ENCODE assay signal across 8 mouse cellular contexts in genomic region chr6:88723806-88724312, GRCm38 (mm10). TPM values are rescaled to one million over a fixed set of nuclear protein-coding genes. Genes with fewer than 3 reads are reported as not detected.
DNase-seq lines count a peak whose midpoint lies in the region; ATAC-seq and TF ChIP-seq lines count a peak whose summit lies in the region.

No protein-coding gene starts in this region.

- 36% methylated on average over 14 of the region's 14 CpGs for WGBS in heart, adult 2 months
- WGBS in forebrain, embryonic 10.5 days, result 41% methylated on average over 14 of the region's 14 CpGs
- 24% methylated on average over 14 of the region's 14 CpGs for WGBS in liver, embryonic 13.5 days (ENCODE audit: insufficient replicate concordance)

- H3K27ac ChIP-seq in heart, adult 2 months, result peak overlapping the region; percentile 98
- H3K27ac ChIP-seq in forebrain, embryonic 10.5 days, result peak overlapping the region; percentile 82
- H3K27ac ChIP-seq in liver, embryonic 13.5 days, result peak overlapping the region; percentile 98

- peaks cover 14% of the 10 kb centered on the region for H3K4me1 ChIP-seq in heart, adult 2 months (ENCODE audit: control insufficient read depth, insufficient read depth, low read length)
- peaks cover 47% of the 10 kb centered on the region for H3K4me1 ChIP-seq in forebrain, embryonic 10.5 days
- peaks cover 58% of the 10 kb centered on the region for H3K4me1 ChIP-seq in liver, embryonic 13.5 days (replicated peaks)

- ATAC-seq in liver, embryonic 13.5 days (ENCODE audit: low read depth), result peak; percentile 55

- peak overlapping the region; percentile 74 for H3K4me2 ChIP-seq in liver, embryonic 13.5 days

- TF ChIP-seq POLR2A in heart, adult 2 months (IDR thresholded peaks at IDR 0.05; ENCODE audit: insufficient read depth, low read depth, low read length), result no peak

- no peaks in the 10 kb centered on the region for H3K9me3 ChIP-seq in forebrain, embryonic 10.5 days
- no peaks in the 10 kb centered on the region for H3K9me3 ChIP-seq in liver, embryonic 13.5 days (replicated peaks)

- peak overlapping the region; percentile 98 for H3K9ac ChIP-seq in heart, adult 2 months (ENCODE audit: low read depth, low read length)
- peak overlapping the region; percentile 96 for H3K9ac ChIP-seq in liver, embryonic 13.5 days

- no peak for TF ChIP-seq CTCF in heart, adult 2 months (IDR thresholded peaks at IDR 0.05)

- H3K4me3 ChIP-seq in heart, adult 2 months, result peak overlapping the region; percentile 85
- peak overlapping the region; percentile 82 for H3K4me3 ChIP-seq in forebrain, embryonic 10.5 days
- peak overlapping the region; percentile 88 for H3K4me3 ChIP-seq in liver, embryonic 13.5 days (replicated peaks)

- peaks cover 7% of the 10 kb centered on the region for H3K36me3 ChIP-seq in heart, adult 2 months (ENCODE audit: control insufficient read depth, insufficient read depth, low read length)
- no peaks in the 10 kb centered on the region for H3K36me3 ChIP-seq in forebrain, embryonic 10.5 days (replicated peaks)
- peaks cover 29% of the 10 kb centered on the region for H3K36me3 ChIP-seq in liver, embryonic 13.5 days

- no peak for DNase-seq in heart, adult 2 months
- no peak for DNase-seq in heart, postnatal 36 days
- peak; percentile 79 for DNase-seq in A20 (ENCODE audit: low read depth, low spot score)
- DNase-seq in forebrain, embryonic 10.5 days (ENCODE audit: extremely low spot score, low spot score), result peak; percentile 38
- no peak for DNase-seq in liver, embryonic 13.5 days
- no peak for DNase-seq in MN1 (ENCODE audit: low spot score)
- no peak for DNase-seq in ovary, postnatal 14 days (ENCODE audit: low spot score)
- DNase-seq in left cerebral cortex, postnatal 4 days, result no peak

- H3K79me2 ChIP-seq in heart, adult 2 months (replicated peaks; ENCODE audit: control insufficient read depth, insufficient read depth, low read length), result peaks cover 2% of the 10 kb centered on the region; the same call in 1 of the 2 replicates

- TF ChIP-seq EP300 in heart, adult 2 months (IDR thresholded peaks at IDR 0.05; ENCODE audit: insufficient read depth, low read depth, low read length), result 0 out of 2 replicates have a peak, but pooled peaks have one; percentile 9

- intact Hi-C loops in heart, adult 2 months (cut with DNase I), result loop anchor here (2.0 kb wide), 2 partner anchors 35 to 103 kb away; no protein-coding TSS in a partner anchor
- intact Hi-C loops in heart, postnatal 36 days (cut with DNase I), result no loop called here
- intact Hi-C loops in left cerebral cortex, postnatal 4 days (cut with DNase I), result loop anchor here (10.0 kb wide), 1 partner anchor 101 kb away; no protein-coding TSS in a partner anchor

- no peaks in the 10 kb centered on the region for H3K27me3 ChIP-seq in heart, adult 2 months (ENCODE audit: control insufficient read depth, insufficient read depth, low read length)
- peaks cover 68% of the 10 kb centered on the region for H3K27me3 ChIP-seq in forebrain, embryonic 10.5 days (ENCODE audit: poor library complexity, severe bottlenecking)
- H3K27me3 ChIP-seq in liver, embryonic 13.5 days, result peaks cover 14% of the 10 kb centered on the region

RNA-seq across cellular contexts. Expression of gene Mgll, which starts 0.4 kb away (rescaled TPM):
- total RNA-seq in heart, adult 2 months (2021), result 100 to 1,000 TPM in 1 of 2 experiments, 10 to 100 TPM in 1; 88.7 to 102 TPM
- 146 and 188 TPM in 2 replicates for polyA plus RNA-seq in heart, adult 2 months (2012; rRNA removed)
- total RNA-seq in heart, postnatal 36 days (2021), result 100 to 1,000 TPM; 113 to 133 TPM
- polyA plus RNA-seq in forebrain, embryonic 10.5 days (2016; fragmentation: Nextera tagmentation; extraction: Ambion mirVana), result 5.8 and 7.4 TPM in 2 replicates
- polyA plus RNA-seq in liver, embryonic 13.5 days (2015; fragmentation: Nextera tagmentation; extraction: Ambion mirVana), result 66.8 and 68.8 TPM in 2 replicates
- total RNA-seq in left cerebral cortex, postnatal 4 days (2021), result 10 to 100 TPM; 32.9 to 40.7 TPM

Comparison
In these comparisons a context has a peak if more than half of its experiments do, and no peak if none do; other contexts are left out.
1. DNase-seq: peak in A20 (single experiment) and forebrain, embryonic 10.5 days (single experiment); none in heart, adult 2 months (0 of 2), heart, postnatal 36 days (0 of 2), liver, embryonic 13.5 days (single experiment), MN1 (single experiment), ovary, postnatal 14 days (single experiment) and left cerebral cortex, postnatal 4 days (single experiment).
2. Peak in every context shown above with its lines, with median percentiles within 50 percentile points of each other: H3K27ac ChIP-seq and H3K4me3 ChIP-seq.